Mouse (Mus musculus) megakaryocyte-erythroid progenitor cell, adult 5-6 weeks (primary cell): Measurements from ENCODE around the gene Panx1. TPM values are rescaled to one million over a fixed set of nuclear protein-coding genes. Genes with fewer than 3 reads are reported as not detected.

ENCODE experiments used
- ATAC-seq: replicated peaks from 2 replicates; pipeline ENCODE4 v1.8.0; 2016; ENCODE audit warnings: mild to moderate bottlenecking, inconsistent platforms; ENCODE audit not compliant: severe bottlenecking, poor library complexity, low FRiP score, low TSS enrichment
- total RNA-seq, 2 experiments: library from RNA; stranded (forward) in 1 of 2; stranded (reverse) in 1 of 2; fragments of 200-1000, 215-1000 nt in 1 of 2; fragments of >200 nt in 1 of 2; fragmentation: Nextera tagmentation in 1 of 2; gene quantifications; 2 replicates each; pipeline ENCODE4 v1.2.3; 2014 to 2017

Panx1 gene
- total RNA-seq, 2 experiments from 2014 or later, result 5.2 to 19.7 TPM

DNA sequence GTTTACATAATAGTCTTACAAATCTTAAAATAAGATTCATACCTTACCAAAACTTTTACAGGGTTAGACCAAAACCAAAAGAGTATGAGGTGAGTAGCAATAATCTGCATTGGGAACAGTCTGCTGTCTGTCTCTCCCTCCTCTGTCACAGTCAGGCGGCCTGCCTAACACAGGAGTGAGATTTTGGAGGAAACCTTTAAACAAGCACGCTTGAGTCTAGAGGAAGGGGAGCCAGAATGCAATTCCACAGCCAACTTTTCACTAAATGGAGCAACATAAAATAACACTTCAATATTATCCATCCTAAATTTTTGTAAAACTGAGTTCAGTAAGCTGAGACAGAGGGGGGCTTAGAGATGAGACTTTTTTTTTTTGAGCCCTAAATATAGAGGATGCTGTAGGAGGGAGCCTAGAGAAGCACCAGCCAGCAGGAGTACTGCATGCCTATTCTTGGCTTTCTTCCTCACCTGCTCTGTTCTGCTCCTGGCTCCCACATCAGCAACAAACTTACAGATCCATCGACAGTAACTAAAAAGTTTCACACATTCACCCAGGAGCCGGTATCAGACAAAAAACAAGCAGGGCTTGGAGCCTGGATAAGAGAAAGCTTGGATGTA is 63.6 kb downstream of the Panx1 start:
- no peak for ATAC-seq

DNA sequence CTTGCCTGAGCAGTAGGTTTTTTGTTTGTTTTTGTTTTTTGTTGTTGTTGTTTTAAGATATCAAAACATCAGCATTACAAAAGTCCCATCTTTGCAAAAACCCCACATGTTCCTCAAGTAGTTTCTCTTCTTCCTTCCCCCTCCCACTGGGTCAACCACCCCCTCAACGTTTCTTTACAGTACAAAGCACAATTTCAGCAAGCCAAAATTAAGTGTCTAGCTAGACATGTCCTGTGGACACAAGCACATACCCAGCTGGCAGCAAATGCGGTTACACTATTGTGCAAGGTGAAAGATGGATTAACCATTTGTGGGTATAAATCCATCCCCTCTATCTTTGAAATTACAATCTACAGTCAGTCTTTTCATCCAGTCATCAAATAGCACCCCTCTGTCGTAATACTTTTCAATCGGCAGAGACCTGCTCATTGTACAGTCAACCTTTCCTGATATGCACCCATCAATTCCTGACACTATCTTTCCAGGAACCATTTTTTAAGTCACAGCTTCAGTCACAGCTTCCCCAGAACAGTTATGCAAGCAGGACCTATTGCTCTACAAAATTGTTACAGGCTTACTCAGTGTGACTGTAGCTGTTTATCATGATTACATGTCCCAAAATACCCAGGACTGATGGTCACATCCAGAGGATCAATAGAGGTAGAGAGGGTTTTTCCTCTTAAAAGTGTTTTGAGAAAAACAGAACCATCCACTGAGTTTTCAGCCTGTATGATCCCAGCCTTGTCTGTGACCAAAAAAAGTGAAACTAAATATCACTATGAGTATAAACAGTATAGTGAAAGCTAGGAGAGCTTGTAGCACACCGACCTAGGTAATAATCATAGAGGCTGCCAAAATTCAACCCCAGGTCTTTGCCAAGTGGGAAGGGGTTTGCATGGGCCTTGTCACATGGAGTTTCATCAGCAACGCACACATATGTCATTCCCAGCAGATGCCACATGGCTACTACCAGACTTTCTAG is 70.7 kb downstream of the Panx1 start:
- ATAC-seq, result 0 out of 2 replicates have a peak, but pooled peaks have one; percentile 10

DNA sequence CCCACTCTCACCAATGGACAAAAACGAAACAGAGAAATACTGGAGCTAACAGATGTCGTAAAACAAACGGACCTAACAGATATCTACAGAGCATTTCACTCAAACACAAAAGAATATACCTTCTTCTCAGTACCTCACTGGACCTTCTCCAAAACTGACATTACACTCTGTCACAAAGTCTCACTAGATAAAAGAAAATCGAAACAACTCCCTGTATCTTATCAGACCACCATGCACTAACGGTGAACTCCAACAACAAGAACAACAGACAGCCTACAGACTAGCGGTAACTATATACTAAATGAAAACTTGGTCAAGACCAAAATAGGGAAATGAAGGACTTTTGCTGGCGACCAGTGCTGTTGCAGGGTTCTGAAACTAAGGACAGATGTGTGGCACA is 71.5 kb downstream of the Panx1 start:
- ATAC-seq, result peak; percentile 93

DNA sequence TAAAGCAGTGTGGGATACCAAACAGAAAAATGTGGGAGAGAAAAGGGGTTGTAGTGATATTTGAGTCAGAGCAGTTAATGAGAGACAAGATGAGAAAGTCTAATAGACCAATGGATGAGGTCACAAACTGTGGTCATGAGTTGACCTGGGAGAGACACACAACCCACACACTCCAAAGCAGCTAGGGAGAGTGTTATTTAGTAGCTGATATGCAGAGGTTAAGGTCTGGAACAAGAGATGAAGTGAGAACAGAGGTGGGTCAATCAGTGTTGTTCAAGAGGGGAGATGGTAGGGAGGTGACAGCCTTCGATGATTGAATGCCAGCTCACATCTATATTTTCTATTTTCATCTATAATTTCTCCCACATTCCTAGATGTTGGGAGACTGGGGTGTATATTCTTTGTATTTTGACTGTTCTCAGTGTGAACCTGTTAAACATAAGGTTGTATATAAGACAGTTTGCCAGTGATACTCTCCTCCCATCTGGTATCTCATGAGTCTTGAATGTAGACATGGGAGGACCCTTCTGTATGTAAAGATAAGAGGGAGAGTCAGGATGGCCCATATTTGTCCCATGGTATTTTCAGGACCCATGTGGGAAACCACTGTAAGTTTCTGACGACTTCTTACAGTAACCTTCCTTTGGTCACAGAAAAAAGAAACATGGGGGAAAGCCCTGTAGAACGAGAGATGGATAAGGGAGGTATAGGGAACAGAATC is 74.3 kb downstream of the Panx1 start:
- 0 out of 2 replicates have a peak, but pooled peaks have one; percentile 35 for ATAC-seq

DNA sequence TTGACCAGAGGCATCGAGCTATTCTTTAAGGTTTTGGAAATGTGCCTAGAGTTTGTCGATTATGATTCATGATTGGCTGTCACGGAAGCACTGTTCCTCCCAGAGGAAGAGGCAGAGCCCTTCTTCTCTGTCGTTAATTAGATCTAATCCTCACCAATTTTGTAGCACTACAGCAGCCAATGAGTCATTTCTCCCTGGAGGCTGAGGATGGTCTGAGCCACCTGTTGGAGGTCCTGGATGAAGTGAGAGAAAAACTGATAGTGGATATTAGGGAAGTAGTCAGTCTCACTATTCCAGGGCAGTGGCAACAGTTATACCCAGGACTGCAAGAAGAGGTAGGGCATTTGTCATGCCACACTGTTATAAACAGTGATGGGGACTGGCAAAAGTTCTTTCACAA is 75.1 kb downstream of the Panx1 start:
- no peak for ATAC-seq

DNA sequence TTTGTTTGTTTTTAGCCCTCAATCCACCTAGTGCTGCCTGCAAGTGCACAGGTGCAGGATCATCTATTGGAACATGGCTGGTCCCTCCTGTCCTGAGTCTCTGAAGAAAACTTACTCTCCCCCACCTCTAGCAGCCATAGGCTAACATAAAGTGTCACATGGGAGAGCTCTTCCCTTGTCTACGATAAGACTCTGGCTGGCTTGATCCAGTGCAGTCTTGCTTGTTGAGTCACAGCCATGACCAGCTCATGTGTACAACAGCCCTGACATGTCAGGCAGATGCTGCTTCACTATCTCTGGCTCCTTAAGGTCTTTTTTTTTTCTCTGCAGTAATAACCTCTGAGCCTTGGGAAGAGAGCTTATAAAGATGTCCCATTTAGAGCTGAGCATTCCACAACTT is 77.7 kb downstream of the Panx1 start:
- ATAC-seq, result peak; percentile 54; the same call in 1 of the 2 replicates

DNA sequence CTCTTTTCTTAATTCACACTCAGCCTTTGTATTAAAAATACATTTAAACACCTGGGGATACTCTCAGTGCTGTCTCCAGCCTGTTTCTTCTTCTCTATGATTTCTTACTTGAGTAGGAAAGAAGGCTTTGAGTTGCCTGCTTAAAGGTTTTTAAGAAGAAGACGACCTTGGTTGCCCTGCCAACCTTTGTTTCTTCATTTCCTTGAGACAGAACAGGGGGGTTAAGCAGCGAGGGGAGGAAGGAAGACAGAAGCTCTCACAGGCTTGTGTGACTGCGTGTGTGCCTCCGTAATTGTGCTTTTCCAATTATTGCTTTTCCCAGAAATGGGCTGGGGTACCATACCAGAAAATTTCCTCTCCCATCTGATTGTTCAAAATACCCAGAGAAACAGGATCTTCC is 78.5 kb downstream of the Panx1 start:
- no peak for ATAC-seq

DNA sequence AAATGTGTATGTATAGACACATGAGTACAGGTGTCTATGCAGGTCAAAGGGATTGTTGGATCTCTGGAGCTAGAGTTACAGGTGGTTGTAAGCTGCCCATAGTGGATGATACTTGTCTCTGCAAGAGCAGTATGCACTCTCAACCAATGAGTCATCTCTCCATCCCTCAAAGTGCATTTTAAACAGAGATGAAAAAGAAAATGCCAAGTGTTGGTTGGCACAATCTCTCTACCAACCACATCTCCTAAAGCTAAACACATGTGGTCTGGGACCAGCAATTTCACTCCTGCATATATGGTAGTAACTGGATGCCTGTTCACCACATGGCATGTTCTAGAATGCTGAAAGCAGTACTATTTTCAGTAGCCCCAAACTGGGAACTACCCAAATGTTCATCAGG is 79.9 kb downstream of the Panx1 start:
- no peak for ATAC-seq

DNA sequence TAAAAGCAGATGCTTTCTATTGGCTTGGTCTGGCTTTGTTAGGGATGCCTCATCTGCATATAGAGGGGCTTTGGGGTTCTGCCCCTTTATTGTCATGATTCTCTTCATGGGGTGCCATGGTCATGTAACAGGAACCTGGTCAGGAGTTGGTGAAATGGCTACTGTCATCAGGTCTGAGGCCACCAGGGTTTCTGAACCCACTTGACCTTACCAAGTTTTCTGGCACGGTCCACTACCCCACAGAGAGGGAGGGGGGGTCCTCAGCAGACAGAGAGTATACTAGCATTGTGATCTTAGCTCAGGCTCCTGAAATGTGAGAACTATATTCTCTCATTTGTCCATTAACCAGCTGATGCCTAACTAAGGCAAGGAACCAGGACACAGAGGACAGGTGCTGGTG is 82.5 kb downstream of the Panx1 start:
- no peak for ATAC-seq

DNA sequence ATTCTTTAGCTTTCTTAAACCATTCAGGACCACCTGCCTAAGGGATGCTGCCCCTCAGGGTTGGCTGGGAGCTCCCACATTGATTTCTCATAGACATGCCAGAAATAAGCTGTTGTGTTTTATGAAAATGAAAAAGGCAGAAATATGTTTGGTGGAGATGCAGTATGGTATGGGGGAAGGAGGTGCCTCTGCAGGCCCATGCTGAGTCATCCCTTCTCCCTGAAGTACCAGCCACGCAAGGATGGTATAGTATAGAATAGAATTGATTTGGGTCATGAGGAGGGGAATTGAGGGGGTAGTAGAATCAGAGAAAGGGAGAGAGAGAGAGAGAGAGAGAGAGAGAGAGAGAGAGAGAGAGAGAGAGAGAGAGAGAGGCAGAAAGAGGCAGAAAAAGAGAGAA is 90.6 kb downstream of the Panx1 start:
- no peak for ATAC-seq

Other genes starting within 250 kb of the Panx1 start
- not detected in 2 replicates for gene Gpr83, start 185.3 kb downstream of the Panx1 start, total RNA-seq (2014; fragmentation: Nextera tagmentation)
- not detected in 2 replicates for gene Gpr83, start 185.3 kb downstream of the Panx1 start, total RNA-seq (2017)
- gene Izumo1r, start 141.5 kb downstream of the Panx1 start, total RNA-seq (2014; fragmentation: Nextera tagmentation), result 1.9 TPM in 1 of 2 replicates, not detected in the other
- gene Izumo1r, start 141.5 kb downstream of the Panx1 start, total RNA-seq (2017), result not detected in 2 replicates
- gene Hephl1, start 66.6 kb upstream of the Panx1 start, total RNA-seq (2014; fragmentation: Nextera tagmentation), result not detected in 2 replicates
- not detected in 2 replicates for gene Hephl1, start 66.6 kb upstream of the Panx1 start, total RNA-seq (2017)
- gene Vstm5, start 193.6 kb upstream of the Panx1 start, total RNA-seq (2014; fragmentation: Nextera tagmentation), result 3.0 and 3.4 TPM in 2 replicates
- gene Vstm5, start 193.6 kb upstream of the Panx1 start, total RNA-seq (2017), result 0.88 and 1.5 TPM in 2 replicates
- 26.1 and 33.5 TPM in 2 replicates for gene Med17, start 234.5 kb upstream of the Panx1 start, total RNA-seq (2014; fragmentation: Nextera tagmentation)
- gene Med17, start 234.5 kb upstream of the Panx1 start, total RNA-seq (2017), result 28.2 and 37.4 TPM in 2 replicates